Mouse (Mus musculus) MEL (cell line): Measurements from ENCODE around the gene Exoc4. TPM values are rescaled to one million over a fixed set of nuclear protein-coding genes. Genes with fewer than 3 reads are reported as not detected.

Experiments
- DNase-seq: peaks from one replicate; pipeline ENCODE4 v3.0.0; 2011; ENCODE audit warnings: low read depth, low spot score
- H3K27ac ChIP-seq: 2 replicates; pipeline ENCODE4 v1.5.1; 2012; ENCODE audit warnings: low read depth, mild to moderate bottlenecking, control low read depth, low read length, moderate library complexity; ENCODE audit not compliant: control insufficient read depth
- H3K27me3 ChIP-seq, 2 experiments: fragments of 150-350 bp in 1 of 2; sonication (generic) in 1 of 2; 2 replicates each; pipeline ENCODE4 v1.6.1; 2012; ENCODE audit warnings: low read length in 2 of 2, mild to moderate bottlenecking in 2 of 2, improper control_type of control experiment in 1 of 2, moderate library complexity in 1 of 2; ENCODE audit not compliant: insufficient read depth in 2 of 2, control insufficient read depth in 1 of 2
- H3K36me3 ChIP-seq, 2 experiments: 2 replicates each; pipeline ENCODE4 v1.6.1; 2012 to 2014; ENCODE audit warnings: low read length in 2 of 2, improper control_type of control experiment in 1 of 2, inconsistent platforms in 1 of 2, mild to moderate bottlenecking in 1 of 2; ENCODE audit not compliant: insufficient read depth in 2 of 2, control insufficient read depth in 1 of 2
- H3K4me1 ChIP-seq, 2 experiments: fragments of 150-350 bp in 1 of 2; sonication (generic) in 1 of 2; 2 replicates each; pipeline ENCODE4 v1.6.1; 2012; ENCODE audit warnings: low read length in 2 of 2, improper control_type of control experiment in 1 of 2, mild to moderate bottlenecking in 1 of 2; ENCODE audit not compliant: insufficient read depth in 2 of 2, control insufficient read depth in 1 of 2
- H3K4me3 ChIP-seq, 2 experiments: fragments of 150-350 bp in 1 of 2; sonication (generic) in 1 of 2; 2 replicates each; pipeline ENCODE4 v1.5.1; 2012; ENCODE audit warnings: low read depth in 2 of 2, low read length in 2 of 2, mild to moderate bottlenecking in 2 of 2, moderate library complexity in 2 of 2, control low read depth in 1 of 2, improper control_type of control experiment in 1 of 2; ENCODE audit not compliant: control insufficient read depth in 1 of 2, insufficient read depth in 1 of 2
- H3K79me2 ChIP-seq: 2 replicates; pipeline ENCODE4 v1.6.1; 2012; ENCODE audit warnings: mild to moderate bottlenecking, low read length, moderate library complexity; ENCODE audit not compliant: control insufficient read depth, poor library complexity, insufficient read depth
- H3K9ac ChIP-seq: 2 replicates; pipeline ENCODE4 v1.6.1; 2012; ENCODE audit warnings: low read depth, mild to moderate bottlenecking, control low read depth, low read length, moderate library complexity; ENCODE audit not compliant: control insufficient read depth, poor library complexity, severe bottlenecking
- H3K9me3 ChIP-seq: fragments of 150-350 bp; sonication (generic); replicated peaks from 2 replicates; pipeline ENCODE4 v1.6.1; 2012; ENCODE audit warnings: mild to moderate bottlenecking, low read length, improper control_type of control experiment, moderate library complexity; ENCODE audit not compliant: insufficient read depth
- BHLHE40 ChIP-seq: IDR thresholded peaks from 2 replicates; pipeline ENCODE4 v1.6.1; 2012; ENCODE audit warnings: low read depth, mild to moderate bottlenecking, inconsistent platforms, low read length, improper control_type of control experiment, borderline replicate concordance
- E2F4 ChIP-seq: IDR thresholded peaks from 2 replicates; pipeline ENCODE4 v1.6.1; 2011; ENCODE audit warnings: low read depth, low read length, improper control_type of control experiment, borderline replicate concordance
- EP300 ChIP-seq, 2 experiments: IDR thresholded peaks; 2 replicates each; pipeline ENCODE4 v1.6.1; 2011; ENCODE audit warnings: improper control_type of control experiment in 2 of 2, low read length in 2 of 2, low read depth in 1 of 2, mild to moderate bottlenecking in 1 of 2
- ETS1 ChIP-seq: IDR thresholded peaks from 2 replicates; pipeline ENCODE4 v1.6.1; 2012; ENCODE audit warnings: low read depth, mild to moderate bottlenecking, inconsistent platforms, low read length, improper control_type of control experiment, moderate library complexity
- GATA1 ChIP-seq: IDR thresholded peaks from 2 replicates; pipeline ENCODE4 v1.6.1; 2011; ENCODE audit warnings: low read depth, low read length, improper control_type of control experiment
- KAT2A ChIP-seq: conservative IDR thresholded peaks from 2 replicates; pipeline ENCODE4 v1.6.1; 2012; ENCODE audit warnings: low read depth, low read length, improper control_type of control experiment, inconsistent platforms
- MAFK ChIP-seq: IDR thresholded peaks from 2 replicates; pipeline ENCODE4 v1.6.1; 2011; ENCODE audit warnings: low read depth, mild to moderate bottlenecking, low read length, improper control_type of control experiment, borderline replicate concordance
- MAX ChIP-seq: IDR thresholded peaks from 2 replicates; pipeline ENCODE4 v1.6.1; 2011; ENCODE audit warnings: low read length, improper control_type of control experiment
- MEF2A ChIP-seq: IDR thresholded peaks from 2 replicates; pipeline ENCODE4 v1.6.1; 2014; ENCODE audit warnings: low read depth, mild to moderate bottlenecking, inconsistent platforms, low read length, improper control_type of control experiment; ENCODE audit not compliant: poor library complexity, insufficient replicate concordance, severe bottlenecking; ENCODE audit errors: extremely low read depth
- MXI1 ChIP-seq: IDR thresholded peaks from 2 replicates; pipeline ENCODE4 v1.6.1; 2011; ENCODE audit warnings: mild to moderate bottlenecking, low read depth, low read length, improper control_type of control experiment
- MYC ChIP-seq: IDR thresholded peaks from 2 replicates; pipeline ENCODE4 v1.6.1; 2011; ENCODE audit warnings: low read depth, mild to moderate bottlenecking, low read length, improper control_type of control experiment, moderate library complexity
- NELFE ChIP-seq: IDR thresholded peaks from 2 replicates; pipeline ENCODE4 v1.6.1; 2011; ENCODE audit warnings: low read depth, low read length, improper control_type of control experiment
- POLR2A ChIP-seq, 2 experiments: IDR thresholded peaks; 2 replicates each; pipeline ENCODE4 v1.6.1; 2011 to 2012; ENCODE audit warnings: low read length in 2 of 2, mild to moderate bottlenecking in 2 of 2, control low read depth in 1 of 2, improper control_type of control experiment in 1 of 2, low read depth in 1 of 2, moderate library complexity in 1 of 2; ENCODE audit not compliant: control insufficient read depth in 1 of 2, insufficient read depth in 1 of 2, poor library complexity in 1 of 2
- RAD21 ChIP-seq: IDR thresholded peaks from 2 replicates; pipeline ENCODE4 v1.6.1; 2011; ENCODE audit warnings: mild to moderate bottlenecking, low read depth, low read length, improper control_type of control experiment
- RCOR1 ChIP-seq: IDR thresholded peaks from 2 replicates; pipeline ENCODE4 v1.6.1; 2012; ENCODE audit warnings: low read depth, mild to moderate bottlenecking, inconsistent platforms, low read length, improper control_type of control experiment
- TCF12 ChIP-seq: IDR thresholded peaks from 2 replicates; pipeline ENCODE4 v1.6.1; 2014; ENCODE audit warnings: low read depth, mild to moderate bottlenecking, inconsistent platforms, low read length, improper control_type of control experiment, moderate library complexity
- USF2 ChIP-seq, 2 experiments: IDR thresholded peaks; 2 replicates each; pipeline ENCODE4 v1.6.1; 2011 to 2012; ENCODE audit warnings: improper control_type of control experiment in 2 of 2, low read length in 2 of 2, borderline replicate concordance in 1 of 2, inconsistent platforms in 1 of 2, low read depth in 1 of 2, mild to moderate bottlenecking in 1 of 2; ENCODE audit not compliant: insufficient read depth in 1 of 2
- ZMIZ1 ChIP-seq: IDR thresholded peaks from 2 replicates; pipeline ENCODE4 v1.6.1; 2012; ENCODE audit warnings: low read depth, mild to moderate bottlenecking, inconsistent platforms, low read length, improper control_type of control experiment, moderate library complexity
- ZNF384 ChIP-seq: IDR thresholded peaks from 2 replicates; pipeline ENCODE4 v1.6.1; 2012; ENCODE audit warnings: low read depth, mild to moderate bottlenecking, inconsistent platforms, low read length, improper control_type of control experiment
- polyA plus RNA-seq, 2 experiments: library from polyadenylated mRNA; stranded (reverse) in 1 of 2; unstranded in 1 of 2; fragments of >175 nt in 1 of 2; fragments of >200 nt in 1 of 2; gene quantifications; 2 replicates each; pipeline versions ENCODE4 v1.2.1 to v1.2.4; 2012; ENCODE audit warnings: low replicate concordance in 2 of 2, low read depth in 1 of 2; ENCODE audit not compliant: insufficient read length in 2 of 2, insufficient read depth in 1 of 2, missing spikeins in 1 of 2
- total RNA-seq: library from RNA; depleted of rRNA; stranded (reverse); fragments of 300-350 nt; gene quantifications from 2 replicates; pipeline ENCODE4 v1.2.3, GENCODE M21; 2012

Exoc4 gene
- total and polyA plus RNA-seq, 3 experiments, result 16.4 to 22.6 TPM; not detected in 1

DNA sequence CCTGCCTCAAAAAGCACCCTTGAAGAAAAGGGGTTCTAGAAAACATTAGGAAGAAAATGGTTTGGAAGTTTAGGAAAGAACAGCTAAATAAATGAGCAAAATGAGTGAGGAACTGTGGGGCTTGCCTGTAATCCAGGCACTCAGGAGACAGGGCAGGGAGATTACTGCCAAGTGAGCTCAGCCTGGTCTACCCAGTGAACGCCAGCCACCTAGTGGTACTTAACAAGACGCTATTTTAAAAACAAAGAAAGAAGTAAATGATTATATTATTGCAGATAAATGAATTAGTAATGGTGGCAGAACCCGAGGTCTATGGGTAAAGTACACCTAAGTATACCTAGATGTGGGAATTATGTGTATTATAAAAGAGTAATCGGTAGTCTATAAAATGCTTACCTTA, 651.7 kb downstream of the Exoc4 start:
- H3K79me2 ChIP-seq, result no peaks in the 10 kb centered on the region
- no peak overlapping the region for H3K27ac ChIP-seq
- H3K9me3 ChIP-seq, result no peaks in the 10 kb centered on the region
- peaks cover 0 to 23% of the 10 kb centered on the region in 2 experiments; a peak in 2 of 4 replicates for H3K36me3 ChIP-seq
- peaks cover 3 to 23% of the 10 kb centered on the region in 2 experiments for H3K4me1 ChIP-seq
- H3K9ac ChIP-seq, result no peak overlapping the region
- DNase-seq, result peak; percentile 29
- no peaks in the 10 kb centered on the region for H3K27me3 ChIP-seq
- TF ChIP-seq NELFE, result no peak
- TF ChIP-seq RAD21, result peak; percentile 13
- H3K4me3 ChIP-seq, result no peak overlapping the region

DNA sequence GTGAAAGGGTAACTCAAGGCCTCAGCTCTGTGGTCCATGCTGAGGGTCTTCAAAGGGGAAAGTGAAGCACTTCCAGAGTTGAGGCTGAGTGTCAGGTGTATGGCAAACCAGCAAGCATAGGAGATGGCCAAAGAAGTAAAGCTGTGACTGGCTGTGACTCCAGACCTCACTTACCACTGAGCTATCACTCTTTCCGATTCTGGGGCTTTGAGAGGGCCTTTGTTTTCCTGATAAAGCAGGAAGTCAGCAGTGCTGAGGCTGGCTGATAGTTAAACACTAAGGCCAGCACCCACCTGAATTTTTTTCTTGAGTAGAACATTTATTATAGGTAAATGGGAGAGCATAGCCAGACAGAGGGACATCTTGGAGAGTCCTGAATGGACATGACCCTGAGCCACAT, 656.2 kb downstream of the Exoc4 start:
- Histone ChIP-seq H3K27me3 (no peaks in the 10 kb centered on the region), H3K4me1 (peaks cover 3 to 14% of the 10 kb centered on the region in 2 experiments; a peak in 3 of 4 replicates), H3K79me2 (no peaks in the 10 kb centered on the region), H3K4me3 (no peak overlapping the region), H3K9me3 (no peaks in the 10 kb centered on the region), H3K9ac (no peak overlapping the region), H3K36me3 (peaks cover 0 to 13% of the 10 kb centered on the region in 2 experiments; a peak in 2 of 4 replicates)
- DNase-seq, result peak; percentile 41
- TF ChIP-seq MYC (no peak), ZNF384 (0 out of 2 replicates have a peak, but pooled peaks have one; percentile 27), NELFE (no peak), RCOR1 (0 out of 2 replicates have a peak, but pooled peaks have one; percentile 32), GATA1 (0 out of 2 replicates have a peak, but pooled peaks have one; percentile 38), POLR2A (IDR thresholded peaks at IDR 0.05; ENCODE audit: control insufficient read depth in 1 of 2, insufficient read depth in 1 of 2, low read depth in 1 of 2, low read length in 2 of 2, poor library complexity in 1 of 2) (no peak), TCF12 (peak; percentile 59), EP300 (IDR thresholded peaks at IDR 0.05; ENCODE audit: low read depth in 1 of 2, low read length in 2 of 2) (peak; percentile 32 to 55; a peak in 2 of 4 replicates)
- TF ChIP-seq, all 39 proteins: peak for 5
- no peak overlapping the region for H3K27ac ChIP-seq

DNA sequence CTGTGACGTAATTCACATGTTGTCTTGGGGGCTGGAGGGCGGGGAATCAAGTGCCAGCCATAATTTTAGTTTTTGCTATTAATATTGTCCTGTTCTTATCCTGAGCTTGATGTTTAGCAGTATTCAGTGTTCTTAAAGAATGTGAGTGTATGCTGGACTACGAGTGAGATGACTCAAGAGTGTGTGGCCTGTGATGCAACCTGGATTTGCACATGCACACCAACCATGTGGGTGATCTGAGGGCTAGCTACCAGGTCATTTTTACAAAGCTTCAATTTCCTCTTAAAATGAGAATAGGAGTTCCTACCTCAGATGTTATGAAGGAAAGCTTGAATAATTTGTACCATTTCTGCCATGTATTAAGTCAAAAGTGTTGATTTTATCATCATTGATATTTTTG, 661.8 kb downstream of the Exoc4 start:
- no peak overlapping the region for H3K9ac ChIP-seq
- H3K27ac ChIP-seq, result no peak overlapping the region
- TF ChIP-seq MYC, result no peak
- no peak for TF ChIP-seq MAX
- no peak for TF ChIP-seq NELFE
- TF ChIP-seq RCOR1, result no peak
- TF ChIP-seq POLR2A (IDR thresholded peaks at IDR 0.05; ENCODE audit: control insufficient read depth in 1 of 2, insufficient read depth in 1 of 2, low read depth in 1 of 2, low read length in 2 of 2, poor library complexity in 1 of 2), result no peak
- TF ChIP-seq MEF2A, result no peak
- no peak for TF ChIP-seq ETS1
- no peak for TF ChIP-seq MXI1
- no peak for TF ChIP-seq USF2 (IDR thresholded peaks at IDR 0.05; ENCODE audit: borderline replicate concordance in 1 of 2, insufficient read depth in 1 of 2, low read depth in 1 of 2, low read length in 2 of 2)
- TF ChIP-seq E2F4, result no peak
- TF ChIP-seq KAT2A, result no peak
- TF ChIP-seq MAFK, result no peak
- TF ChIP-seq BHLHE40, result no peak
- no peak for TF ChIP-seq ZMIZ1
- H3K4me3 ChIP-seq, result no peak overlapping the region
- DNase-seq, result no peak
- no peaks in the 10 kb centered on the region; a peak in 1 of 4 replicates for H3K36me3 ChIP-seq
- H3K4me1 ChIP-seq, result no peaks in the 10 kb centered on the region
- H3K9me3 ChIP-seq, result no peaks in the 10 kb centered on the region
- no peaks in the 10 kb centered on the region for H3K79me2 ChIP-seq
- H3K27me3 ChIP-seq, result no peaks in the 10 kb centered on the region
